Mouse (Mus musculus): ENCODE measurements around the gene Abca2.

Gene Abca2

DNA sequence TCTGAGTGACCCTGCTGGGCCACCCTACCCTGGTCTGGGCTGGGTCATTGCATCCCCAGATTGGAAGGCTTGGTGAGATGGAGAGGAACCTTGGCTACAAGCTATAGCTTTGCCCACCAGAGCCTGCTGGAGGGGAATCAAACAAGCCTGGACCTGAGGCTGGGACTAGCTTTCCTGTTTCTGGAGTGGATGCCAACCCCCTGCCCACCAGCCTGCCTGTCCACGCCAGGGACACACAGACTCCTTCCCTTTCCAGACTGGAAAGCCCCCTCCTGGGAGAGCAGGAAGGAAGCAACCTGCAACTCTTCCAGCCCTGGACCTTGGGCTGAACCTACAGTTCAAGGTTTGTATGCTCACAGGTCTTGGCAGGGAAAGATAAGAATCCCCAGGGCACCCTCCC, 4.9 kb upstream of the Abca2 start:
- no peak for DNase-seq (ENCODE audit: low read depth, low spot score)

DNA sequence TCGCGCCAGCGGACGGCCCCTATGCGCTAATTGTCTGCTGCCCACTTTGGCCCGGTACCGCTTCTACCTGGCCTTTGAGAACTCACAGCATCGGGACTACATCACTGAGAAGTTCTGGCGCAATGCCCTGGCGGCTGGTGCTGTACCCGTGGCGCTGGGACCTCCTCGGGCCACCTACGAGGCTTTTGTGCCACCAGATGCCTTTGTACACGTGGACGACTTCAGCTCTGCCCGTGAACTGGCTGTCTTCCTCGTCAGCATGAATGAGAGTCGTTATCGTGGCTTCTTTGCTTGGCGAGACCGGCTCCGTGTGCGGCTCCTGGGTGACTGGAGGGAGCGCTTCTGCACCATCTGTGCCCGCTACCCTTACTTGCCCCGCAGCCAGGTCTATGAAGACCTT, 3.0 kb upstream of the Abca2 start:
- no peak for DNase-seq (ENCODE audit: low read depth, low spot score)

DNA sequence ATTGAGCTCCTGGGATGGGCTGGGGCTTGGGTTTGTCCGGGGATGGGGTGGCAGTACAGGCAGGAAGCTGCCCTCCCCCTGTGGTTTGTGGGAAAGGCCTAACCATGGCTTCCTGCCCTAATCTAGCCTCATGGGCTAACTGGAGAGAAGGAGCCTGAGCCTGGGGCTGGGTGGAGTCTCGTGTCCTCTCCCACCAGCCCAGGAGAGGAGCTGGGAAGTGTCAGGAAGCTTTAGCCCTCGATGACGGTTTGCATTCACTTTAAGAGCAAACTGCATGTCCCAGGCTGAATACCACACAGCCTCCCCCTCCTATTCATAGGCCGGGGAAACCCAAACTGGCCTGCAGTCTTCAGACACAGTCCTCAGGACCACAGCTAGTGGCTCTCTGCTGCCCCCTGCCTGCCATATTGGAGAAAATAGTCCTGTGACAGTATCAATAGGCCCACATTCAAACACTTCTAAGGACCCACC, 1.7 kb upstream of the Abca2 start:
- DNase-seq (ENCODE audit: low read depth, low spot score), result peak; percentile 76

DNA sequence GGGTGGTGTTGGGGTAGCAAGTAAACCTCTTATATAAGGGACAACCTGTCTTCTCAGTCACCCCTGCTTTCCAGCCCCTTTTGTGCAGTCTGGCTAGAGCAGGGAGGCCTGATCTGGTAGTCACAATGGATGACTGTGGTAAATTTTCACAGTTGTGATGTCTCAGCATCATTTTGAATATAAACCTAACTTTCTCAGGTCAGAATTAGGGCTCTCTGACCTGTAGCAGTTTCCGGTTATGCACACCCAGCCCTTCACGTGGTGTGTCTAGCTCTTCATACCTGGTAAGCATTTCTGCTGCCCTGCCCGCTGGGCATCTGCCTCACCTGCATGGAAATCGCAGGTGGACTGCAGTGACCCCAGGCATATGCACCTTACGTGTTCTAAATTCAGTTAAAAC, 1.2 kb upstream of the Abca2 start:
- no peak for DNase-seq (ENCODE audit: low read depth, low spot score)

GRCm38 (mm10) chr2:25429435-25430180, 1.1 kb downstream of the Abca2 start:
- no peak for DNase-seq (ENCODE audit: low read depth, low spot score)

GRCm38 (mm10) chr2:25430395-25431233, 2.1 kb downstream of the Abca2 start:
- no peak for DNase-seq (ENCODE audit: low read depth, low spot score)

DNA sequence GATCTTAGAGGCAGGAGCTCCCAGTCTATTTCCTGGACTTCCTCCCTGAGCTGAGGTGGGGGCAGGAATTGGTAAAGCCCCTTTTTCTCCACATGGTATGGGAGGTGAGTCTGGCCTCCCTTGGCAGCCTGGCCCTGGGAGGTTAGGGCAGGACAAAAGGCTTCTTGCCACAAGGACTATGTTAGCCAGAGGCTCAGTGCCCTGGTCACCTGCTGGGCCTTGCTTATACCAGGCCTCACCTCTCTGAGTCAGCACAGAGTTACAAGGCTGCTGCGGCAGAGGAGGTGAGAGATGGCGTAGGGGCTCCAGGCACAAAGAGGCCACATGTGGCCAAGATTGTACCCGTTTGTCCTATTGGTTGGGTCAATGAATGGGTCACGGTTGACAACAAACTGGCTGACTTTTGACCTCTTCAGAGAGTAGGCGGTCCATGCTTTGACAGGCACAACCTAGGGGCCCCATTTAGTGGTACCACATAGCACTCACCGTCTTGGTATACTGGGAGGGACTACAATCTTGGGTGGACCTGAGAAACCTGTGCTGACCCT, 2.9 kb downstream of the Abca2 start:
- no peak for DNase-seq (ENCODE audit: low read depth, low spot score)

GRCm38 (mm10) chr2:25432326-25433098, 4.0 kb downstream of the Abca2 start:
- no peak for DNase-seq (ENCODE audit: low read depth, low spot score)

- DNase-seq (ENCODE audit: low read depth, low spot score), result no peak
Measured at GRCm38 (mm10) chr2:25433101-25433500, 4.6 kb downstream of the Abca2 start.

DNA sequence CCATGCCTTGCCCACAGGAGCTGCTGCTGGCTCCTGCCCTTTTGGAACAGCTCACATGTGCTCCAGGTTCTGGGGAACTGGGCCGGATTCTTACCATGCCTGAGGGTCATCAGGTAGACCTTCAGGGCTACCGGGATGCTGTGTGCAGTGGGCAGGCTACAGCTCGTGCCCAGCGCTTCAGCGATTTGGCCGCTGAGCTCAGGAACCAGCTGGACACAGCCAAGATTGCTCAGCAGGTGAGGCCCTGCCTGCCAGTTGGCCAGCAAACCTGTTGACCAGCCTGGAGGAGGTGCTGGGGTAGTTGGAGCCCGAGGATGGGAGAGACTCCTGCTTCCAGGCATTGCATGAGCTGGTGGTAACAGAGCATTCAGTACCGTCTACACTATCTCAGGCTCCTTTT, 5.8 kb downstream of the Abca2 start:
- DNase-seq (ENCODE audit: low read depth, low spot score), result no peak

DNA sequence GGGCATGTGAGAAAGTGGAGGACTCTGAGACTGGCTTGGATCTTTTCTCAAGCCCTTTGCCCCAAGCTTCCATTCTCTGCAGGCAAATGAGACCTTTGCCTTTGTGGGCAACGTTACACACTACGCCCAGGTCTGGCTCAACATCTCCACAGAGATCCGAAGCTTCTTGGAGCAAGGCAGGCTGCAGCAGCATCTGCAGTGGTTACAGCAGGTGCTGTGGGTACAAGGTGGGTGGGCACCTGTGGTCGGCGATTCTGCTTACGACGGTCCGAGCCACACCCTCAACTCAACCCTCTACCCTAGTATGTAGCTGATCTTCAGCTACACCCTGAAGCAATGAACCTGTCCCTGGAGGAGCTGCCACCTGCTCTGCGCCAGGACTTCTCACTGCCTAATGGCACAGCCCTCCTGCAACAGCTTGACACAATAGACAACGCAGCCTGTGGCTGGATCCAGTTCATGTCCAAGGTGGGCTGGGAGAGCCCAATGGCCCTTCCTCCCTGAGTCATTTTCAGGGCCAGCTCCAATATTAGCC, 7.8 kb downstream of the Abca2 start:
- DNase-seq (ENCODE audit: low read depth, low spot score), result no peak

GRCm38 (mm10) chr2:25441067-25441466, 12.6 kb downstream of the Abca2 start:
- no peak for DNase-seq (ENCODE audit: low read depth, low spot score)

DNA sequence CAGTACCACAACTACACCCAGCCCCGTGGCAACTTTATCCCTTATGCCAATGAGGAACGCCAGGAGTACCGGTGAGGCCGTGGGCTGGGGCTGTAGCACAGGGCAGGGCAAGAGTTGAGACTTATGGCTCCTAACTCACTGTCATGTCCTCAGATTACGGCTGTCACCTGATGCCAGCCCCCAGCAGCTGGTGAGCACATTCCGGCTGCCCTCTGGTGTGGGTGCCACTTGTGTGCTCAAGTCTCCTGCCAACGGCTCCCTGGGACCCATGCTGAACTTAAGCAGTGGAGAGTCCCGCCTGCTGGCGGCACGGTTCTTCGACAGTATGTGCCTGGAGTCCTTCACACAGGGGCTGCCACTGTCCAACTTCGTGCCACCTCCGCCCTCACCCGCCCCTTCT, 14.2 kb downstream of the Abca2 start:
- no peak for DNase-seq (ENCODE audit: low read depth, low spot score)

DNA sequence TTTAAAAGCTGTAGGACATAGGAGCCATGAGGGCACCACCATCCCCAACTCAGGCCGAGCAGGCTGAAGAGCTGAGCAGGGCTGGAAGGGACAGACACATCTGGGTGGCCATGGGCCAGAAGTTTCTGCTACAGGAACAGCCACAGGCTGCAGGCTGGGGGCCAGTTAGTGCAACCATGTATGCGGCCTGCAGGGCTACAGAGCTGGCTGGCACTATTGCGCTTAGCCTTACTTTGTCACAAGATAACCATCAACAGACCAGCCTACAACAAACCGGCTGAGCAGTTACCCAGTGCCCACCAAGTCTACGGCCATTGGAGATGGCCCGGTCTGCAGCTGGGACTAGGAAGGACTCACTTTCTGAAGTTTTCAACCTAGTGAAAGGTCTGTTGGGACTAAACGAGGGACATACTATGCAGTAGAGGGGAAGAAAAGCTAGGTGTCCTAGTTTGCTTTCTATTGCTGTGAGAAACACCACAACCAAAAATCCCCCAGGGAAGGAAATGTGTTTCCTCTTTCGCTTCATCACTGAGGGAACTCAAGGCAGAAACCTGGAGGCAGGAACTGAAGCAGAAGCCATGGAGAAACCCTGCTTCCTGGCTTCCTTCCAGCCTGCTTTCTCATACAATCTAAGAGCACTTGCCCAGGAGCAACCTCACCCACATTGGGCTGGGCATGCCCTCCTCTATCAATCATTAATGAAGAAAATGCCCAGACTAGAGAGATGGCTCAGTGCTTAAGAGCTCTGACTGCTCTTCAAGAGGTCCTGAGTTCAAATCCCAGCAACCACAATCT, 22.5 kb downstream of the Abca2 start:
- no peak for DNase-seq (ENCODE audit: low read depth, low spot score)

GRCm38 (mm10) chr2:25452951-25453350, 24.4 kb downstream of the Abca2 start:
- DNase-seq (ENCODE audit: low read depth, low spot score), result no peak

DNA sequence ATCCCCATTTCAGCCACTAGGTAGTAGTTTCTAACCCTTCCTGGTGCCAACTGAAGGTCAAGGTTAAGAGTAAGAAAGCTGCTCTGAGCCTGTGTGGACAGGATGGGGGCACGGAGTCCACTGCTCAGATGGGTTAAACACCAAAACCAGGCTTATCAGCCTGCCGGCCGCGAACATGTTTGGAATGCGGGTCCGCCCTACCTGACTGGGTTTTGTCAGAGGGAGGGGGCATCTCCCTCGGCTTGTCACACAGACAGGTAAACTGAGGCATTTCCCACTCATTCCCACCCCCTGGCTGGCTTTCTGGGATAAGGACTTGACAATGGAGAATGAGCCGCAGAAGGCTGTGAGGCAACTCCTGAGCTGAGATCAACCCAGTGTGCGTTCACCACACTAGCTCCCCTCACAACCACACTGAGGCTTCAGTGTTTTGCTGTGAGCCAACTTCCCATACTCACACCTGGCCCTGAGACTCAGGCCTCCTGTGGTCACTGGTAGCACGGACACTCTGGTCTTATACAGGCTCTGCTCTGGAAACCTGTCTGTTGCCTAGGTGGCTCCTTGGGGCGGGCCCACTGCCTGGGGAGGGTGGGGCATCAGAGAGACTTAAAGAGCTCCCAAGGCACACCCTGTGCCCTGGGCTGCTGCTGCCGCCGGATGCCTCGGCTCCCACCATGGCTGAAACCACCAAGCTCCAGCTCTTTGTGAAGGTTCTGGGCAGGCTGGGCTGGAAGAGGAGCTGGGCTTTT, 27.9 kb downstream of the Abca2 start, which contains the start of gene Clic3:
Gene Clic3, plus strand, starts transcription at position 634 of the 749 bp plus-strand sequence.
- DNase-seq (ENCODE audit: low read depth, low spot score), result no peak

DNA sequence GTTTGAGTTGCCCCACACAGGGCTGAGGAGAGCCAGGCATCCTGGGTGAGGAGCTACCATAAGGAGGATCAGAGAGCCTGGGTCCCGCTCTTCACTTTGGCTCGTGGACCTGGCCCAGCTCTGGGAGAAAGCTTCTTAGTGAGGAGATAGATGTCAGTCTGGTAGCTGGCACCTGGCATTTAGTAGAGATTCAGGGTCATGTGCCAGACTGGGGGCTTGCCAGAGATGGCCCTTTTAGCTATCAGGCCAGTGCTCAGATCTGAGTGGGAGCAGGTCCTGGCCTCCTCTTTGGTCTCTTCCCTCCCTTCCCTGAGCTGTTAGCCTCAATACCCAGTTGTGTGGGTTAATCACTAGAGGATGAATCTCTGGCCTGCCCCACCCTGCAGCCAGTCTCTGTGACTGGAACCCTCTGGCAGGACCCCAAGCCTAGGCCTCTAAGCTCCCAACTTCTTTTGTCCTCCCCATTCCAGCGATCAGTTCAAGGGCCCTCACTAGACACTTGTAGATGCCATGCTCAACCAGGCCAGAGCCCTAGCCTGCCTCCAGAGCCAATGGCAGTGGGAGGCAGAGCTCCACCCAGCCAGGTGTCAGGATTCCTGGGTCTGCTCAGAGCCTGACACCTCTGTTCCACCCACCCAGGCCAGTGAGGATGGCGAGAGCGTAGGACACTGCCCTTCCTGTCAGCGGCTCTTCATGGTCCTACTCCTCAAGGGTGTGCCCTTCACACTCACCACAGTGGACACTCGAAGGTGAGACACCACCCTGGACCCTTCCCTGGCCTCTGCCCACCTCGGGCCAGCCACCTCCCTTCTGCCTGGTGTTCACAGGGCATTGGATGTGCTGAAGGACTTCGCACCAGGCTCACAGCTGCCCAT, 28.8 kb downstream of the Abca2 start:
- no peak for DNase-seq (ENCODE audit: low read depth, low spot score)

DNA sequence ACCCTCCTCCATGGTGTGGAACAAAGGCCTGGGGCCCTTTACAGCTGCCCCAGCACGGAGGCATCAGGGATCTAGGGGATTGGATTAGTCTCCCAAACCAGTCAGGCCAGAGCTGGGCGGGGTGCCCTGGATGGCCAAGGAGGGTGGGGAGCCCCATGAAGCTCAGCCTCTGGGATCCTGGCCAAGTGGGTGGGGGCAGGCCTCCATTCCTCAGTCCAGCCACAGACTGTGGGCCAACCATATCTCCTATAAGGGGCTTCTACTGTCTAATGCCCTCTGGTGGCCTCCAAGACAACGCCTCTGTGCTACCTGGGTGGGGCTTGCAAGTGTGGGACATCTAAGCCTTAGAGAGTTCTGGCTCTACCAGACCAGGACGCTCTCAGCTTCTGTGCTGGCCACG, 30.4 kb downstream of the Abca2 start:
- no peak for DNase-seq (ENCODE audit: low read depth, low spot score)

DNA sequence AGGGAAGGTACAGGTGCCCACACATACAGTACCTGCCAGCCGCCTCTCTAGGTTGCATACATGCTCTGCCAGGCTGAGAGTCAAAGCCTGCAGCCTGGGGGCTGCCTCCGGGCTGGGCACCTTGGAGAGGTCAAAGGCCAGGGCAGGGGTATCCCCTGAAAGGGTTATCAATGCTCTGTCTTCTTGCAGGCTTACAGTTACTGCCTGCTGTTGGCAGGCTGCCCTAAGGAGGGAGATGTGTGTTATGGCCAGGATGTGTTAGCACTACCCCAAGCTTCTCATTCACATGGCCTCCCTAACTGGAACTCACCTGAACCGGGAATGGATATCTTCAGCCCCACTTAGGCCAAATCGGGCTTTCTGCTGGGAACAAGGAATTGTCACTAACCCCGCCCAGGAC, 31.6 kb downstream of the Abca2 start:
- DNase-seq (ENCODE audit: low read depth, low spot score), result no peak

Measured in retina, postnatal 7 days (tissue).